Mouse (Mus musculus): Measurements from ENCODE around the gene Nphs1.

GRCm38 (mm10) chr7:30484250-30484649 is 26.1 kb downstream of the Nphs1 start:
- TF ChIP-seq CTCF (IDR thresholded peaks at IDR 0.05; ENCODE audit: insufficient read depth, low read depth, low read length) = no peak
- no peak for TF ChIP-seq POLR2A (IDR thresholded peaks at IDR 0.05; ENCODE audit: insufficient read depth, low read depth, low read length)

All from olfactory bulb, adult 2 months (tissue).